Mouse (Mus musculus) right cerebral cortex, adult 18-20 months (tissue): ENCODE data around the gene Mei1.

Experiments used
- DNase-seq: peaks from one replicate; pipeline ENCODE4 v3.0.0; 2022; ENCODE audit warnings: mixed read lengths

Gene Mei1

GRCm38 (mm10) chr15:82152435-82152834 is 82.6 kb downstream of the Mei1 start:
- DNase-seq, result no peak

- no peak for DNase-seq
These were observed 86.5 kb downstream of the Mei1 start for GRCm38 (mm10) chr15:82156298-82156697.

- no peak for DNase-seq
These were observed 87.1 kb downstream of the Mei1 start for GRCm38 (mm10) chr15:82156902-82157301.

GRCm38 (mm10) chr15:82158243-82159035 is 88.6 kb downstream of the Mei1 start:
- DNase-seq, result no peak

- DNase-seq, result no peak
These were observed 89.7 kb downstream of the Mei1 start for GRCm38 (mm10) chr15:82159471-82159870.

- no peak for DNase-seq
These were observed 91.2 kb downstream of the Mei1 start for GRCm38 (mm10) chr15:82160731-82161640.

GRCm38 (mm10) chr15:82161965-82162600 is 92.3 kb downstream of the Mei1 start:
- no peak for DNase-seq

- DNase-seq, result no peak
These were observed 93.7 kb downstream of the Mei1 start for GRCm38 (mm10) chr15:82163356-82164060.

GRCm38 (mm10) chr15:82164061-82164399 is 94.2 kb downstream of the Mei1 start:
- DNase-seq, result no peak

- no peak for DNase-seq
These were observed 94.7 kb downstream of the Mei1 start for GRCm38 (mm10) chr15:82164496-82164895.

GRCm38 (mm10) chr15:82165332-82166239 is 95.8 kb downstream of the Mei1 start:
- peak; percentile 62 for DNase-seq

- peak; percentile 31 for DNase-seq
These were observed 96.7 kb downstream of the Mei1 start for GRCm38 (mm10) chr15:82166240-82167100.

GRCm38 (mm10) chr15:82167201-82168168 is 97.7 kb downstream of the Mei1 start:
- DNase-seq, result no peak

GRCm38 (mm10) chr15:82169671-82170070 is 99.9 kb downstream of the Mei1 start:
- DNase-seq, result no peak

- no peak for DNase-seq
These were observed 100.9 kb downstream of the Mei1 start for GRCm38 (mm10) chr15:82170437-82171377.

- no peak for DNase-seq
These were observed 102.9 kb downstream of the Mei1 start for GRCm38 (mm10) chr15:82172648-82173047.

- no peak for DNase-seq
These were observed 105.3 kb downstream of the Mei1 start for GRCm38 (mm10) chr15:82175091-82175490.
